Mouse (Mus musculus): ENCODE results near the gene Nat8l. TPM values are rescaled to one million over a fixed set of nuclear protein-coding genes. Genes with fewer than 3 reads are reported as not detected.

Gene Nat8l
- polyA plus RNA-seq, 1 experiment: 4.0 TPM

DNA sequence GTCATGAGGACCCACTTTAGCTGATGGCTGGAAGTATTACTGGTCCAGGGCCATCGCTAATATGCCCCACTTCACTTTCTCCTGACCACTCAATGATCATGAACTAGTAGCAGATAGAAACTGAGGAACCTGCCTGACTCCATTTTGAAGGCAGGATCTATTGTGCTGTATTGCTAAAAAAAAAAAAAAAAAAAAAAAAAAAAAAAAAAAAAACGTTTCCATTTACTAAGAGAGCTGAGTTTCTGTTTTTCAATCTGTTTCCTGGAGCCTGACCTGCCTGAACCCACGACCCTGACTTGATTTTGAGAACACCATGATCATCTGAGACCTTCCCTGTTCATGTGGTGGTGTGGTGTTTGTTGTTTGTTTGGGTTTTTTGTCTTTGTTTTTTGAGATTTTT, 19.5 kb upstream of the Nat8l start:
- H3K4me1 ChIP-seq (ENCODE audit: control insufficient read depth, insufficient read depth, low read length): no peaks in the 10 kb centered on the region
- no peak overlapping the region for H3K4me3 ChIP-seq (replicated peaks; ENCODE audit: control insufficient read depth, low read depth, low read length)
- 32% methylated on average over 3 of the region's 3 CpGs for WGBS
- TF ChIP-seq CTCF (IDR thresholded peaks at IDR 0.05; ENCODE audit: control insufficient read depth, insufficient read depth, low read length) (no peak), POLR2A (IDR thresholded peaks at IDR 0.05; ENCODE audit: borderline replicate concordance, control insufficient read depth, low read depth, low read length) (no peak)
- H3K27ac ChIP-seq (ENCODE audit: control insufficient read depth, insufficient read depth, low read depth, low read length, poor library complexity): no peak overlapping the region

DNA sequence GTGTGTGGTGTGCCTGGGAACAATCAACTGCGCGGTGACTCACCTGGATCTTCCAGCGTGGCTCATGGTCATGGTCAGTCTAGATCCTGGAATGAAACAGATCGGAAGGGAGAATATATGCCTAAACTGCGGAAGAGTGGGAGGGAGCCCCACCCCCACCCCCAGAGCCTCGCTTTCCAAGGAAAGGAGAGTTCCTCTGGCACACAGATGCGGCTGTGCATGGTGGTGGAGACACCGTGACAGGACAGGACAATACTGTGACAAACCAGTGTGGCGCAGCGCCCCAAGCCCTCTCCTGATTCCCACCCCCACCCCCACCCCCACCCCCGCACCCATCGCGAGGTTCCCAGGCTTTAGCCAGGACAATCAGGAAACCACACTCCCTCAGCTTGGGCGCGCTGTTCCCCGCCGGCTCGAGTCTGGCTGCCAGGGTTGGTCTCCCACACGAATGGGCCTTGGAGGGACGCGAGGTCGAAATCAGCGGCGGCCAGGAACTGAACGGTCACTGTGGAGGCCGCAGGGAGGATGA, 13.0 kb upstream of the Nat8l start:
- Histone ChIP-seq H3K4me1 (ENCODE audit: control insufficient read depth, insufficient read depth, low read length) (no peaks in the 10 kb centered on the region; the same call in 1 of the 2 replicates), H3K27ac (ENCODE audit: control insufficient read depth, insufficient read depth, low read depth, low read length, poor library complexity) (no peak overlapping the region), H3K4me3 (replicated peaks; ENCODE audit: control insufficient read depth, low read depth, low read length) (peak overlapping the region; percentile 61)
- 13% methylated on average over 26 of the region's 26 CpGs for WGBS
- TF ChIP-seq POLR2A (IDR thresholded peaks at IDR 0.05; ENCODE audit: borderline replicate concordance, control insufficient read depth, low read depth, low read length) (no peak), CTCF (IDR thresholded peaks at IDR 0.05; ENCODE audit: control insufficient read depth, insufficient read depth, low read length) (no peak)

DNA sequence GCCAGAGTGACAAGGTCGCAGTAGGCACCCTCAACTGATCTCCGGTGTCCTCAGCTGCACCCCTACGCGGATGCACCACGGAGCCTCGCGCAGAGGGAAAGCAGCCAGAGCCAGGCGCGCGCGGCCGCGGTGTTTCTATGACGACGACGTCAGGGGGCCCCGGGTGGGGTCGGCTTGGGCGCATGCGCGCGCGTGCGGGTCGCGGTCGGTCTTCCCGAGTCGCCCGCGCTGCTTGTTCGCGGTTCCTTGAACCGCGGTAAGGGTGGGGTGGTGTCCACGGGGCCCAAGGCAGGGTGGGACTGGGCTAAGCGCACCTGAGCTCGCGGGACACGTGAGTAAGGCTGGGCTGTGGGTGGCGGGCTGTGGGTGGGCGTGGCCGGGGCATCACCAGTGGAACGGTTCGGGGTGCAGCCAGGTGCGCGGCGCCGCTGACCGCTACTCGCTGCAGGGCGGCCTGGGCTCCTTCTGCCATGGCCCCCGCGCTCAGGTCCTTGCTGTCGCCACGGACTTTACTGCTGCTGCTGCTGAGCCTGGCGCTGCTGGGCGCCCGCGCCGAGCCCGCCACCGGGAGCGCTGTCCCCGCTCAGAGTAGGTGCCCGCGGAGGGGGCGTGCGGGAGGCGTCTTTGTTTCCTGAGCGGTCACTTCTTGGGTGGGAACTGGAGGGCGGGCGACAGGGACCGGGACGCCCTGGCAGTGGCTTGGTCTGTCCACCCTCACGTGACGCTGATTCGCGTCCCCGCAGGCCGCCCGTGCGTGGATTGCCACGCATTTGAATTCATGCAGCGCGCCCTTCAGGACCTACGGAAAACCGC, 12.3 kb upstream of the Nat8l start, which contains the start of gene Gm1673:
Gene Gm1673, plus strand, starts transcription at position 125 of the 813 bp plus-strand sequence.
- under 1% methylated on average over 88 of the region's 88 CpGs for WGBS
- H3K4me3 ChIP-seq (replicated peaks; ENCODE audit: control insufficient read depth, low read depth, low read length): peak within 1 kb of the TSS; percentile 61
- no peak within 1 kb of the TSS; the same call in 1 of the 2 replicates for H3K27ac ChIP-seq (ENCODE audit: control insufficient read depth, insufficient read depth, low read depth, low read length, poor library complexity)

DNA sequence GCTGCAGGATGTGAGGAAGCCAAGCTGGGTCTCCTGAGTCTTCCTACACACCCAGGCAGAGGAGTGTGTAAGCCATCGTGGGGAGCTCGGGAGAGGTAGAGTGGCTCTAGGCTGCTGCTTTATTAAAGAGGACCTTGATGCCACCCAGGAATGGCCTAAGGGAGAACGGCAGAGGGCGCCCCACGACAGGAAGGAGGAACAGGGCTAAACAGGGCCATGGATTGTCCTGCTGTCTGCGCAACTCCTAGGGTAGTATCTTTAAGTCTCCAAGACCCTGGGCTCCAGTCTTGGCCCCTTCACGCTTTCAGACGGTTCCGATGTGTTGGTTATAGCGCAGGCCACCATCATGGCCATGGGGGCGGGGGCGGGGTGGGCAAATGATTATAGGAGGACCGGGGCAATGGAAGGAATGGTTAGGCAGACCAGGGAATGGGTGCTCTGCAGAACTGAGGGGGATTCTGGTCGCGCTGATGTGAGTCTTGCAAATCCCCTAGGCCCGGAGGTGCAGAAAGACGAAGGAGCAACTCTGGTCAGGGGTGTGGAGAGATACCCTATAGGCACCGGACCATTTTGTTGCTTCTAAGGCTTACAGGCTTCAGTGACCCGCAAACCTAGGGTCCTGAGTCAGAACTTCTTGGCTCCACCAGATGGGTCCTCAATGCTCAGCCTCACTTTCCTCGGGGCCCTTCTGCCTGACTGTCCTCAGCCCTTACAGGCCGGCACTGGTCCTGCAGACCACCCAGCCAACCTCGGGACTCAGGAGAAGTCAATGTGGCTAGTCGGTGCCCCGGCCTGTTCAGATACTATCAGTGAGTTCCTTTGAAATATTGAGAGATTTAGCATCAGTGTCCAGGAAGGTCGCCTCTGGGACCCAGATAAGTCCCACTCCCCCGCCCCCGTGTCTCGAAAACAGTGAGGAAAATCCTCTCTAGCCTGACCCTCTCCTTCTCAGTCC, 836 bp upstream of the Nat8l start:
- peak; percentile 63 for TF ChIP-seq CTCF (IDR thresholded peaks at IDR 0.05; ENCODE audit: control insufficient read depth, insufficient read depth, low read length)
- TF ChIP-seq POLR2A (IDR thresholded peaks at IDR 0.05; ENCODE audit: borderline replicate concordance, control insufficient read depth, low read depth, low read length): no peak
- H3K27ac ChIP-seq (ENCODE audit: control insufficient read depth, insufficient read depth, low read depth, low read length, poor library complexity): no peak overlapping the region
- H3K4me3 ChIP-seq (replicated peaks; ENCODE audit: control insufficient read depth, low read depth, low read length): peak overlapping the region; percentile 90
- WGBS: 48% methylated on average over 28 of the region's 28 CpGs
- H3K4me1 ChIP-seq (ENCODE audit: control insufficient read depth, insufficient read depth, low read length): peaks cover 2% of the 10 kb centered on the region

More for the DNA sequence above, 12.3 kb upstream of the Nat8l start, which contains the start of gene Gm1673:
- no peaks in the 10 kb centered on the region; the same call in 1 of the 2 replicates for H3K4me1 ChIP-seq (ENCODE audit: control insufficient read depth, insufficient read depth, low read length)
- TF ChIP-seq POLR2A (IDR thresholded peaks at IDR 0.05; ENCODE audit: borderline replicate concordance, control insufficient read depth, low read depth, low read length): peak; percentile 14; the same call in 1 of the 2 replicates
- TF ChIP-seq CTCF (IDR thresholded peaks at IDR 0.05; ENCODE audit: control insufficient read depth, insufficient read depth, low read length): peak; percentile 5; the same call in 1 of the 2 replicates

DNA sequence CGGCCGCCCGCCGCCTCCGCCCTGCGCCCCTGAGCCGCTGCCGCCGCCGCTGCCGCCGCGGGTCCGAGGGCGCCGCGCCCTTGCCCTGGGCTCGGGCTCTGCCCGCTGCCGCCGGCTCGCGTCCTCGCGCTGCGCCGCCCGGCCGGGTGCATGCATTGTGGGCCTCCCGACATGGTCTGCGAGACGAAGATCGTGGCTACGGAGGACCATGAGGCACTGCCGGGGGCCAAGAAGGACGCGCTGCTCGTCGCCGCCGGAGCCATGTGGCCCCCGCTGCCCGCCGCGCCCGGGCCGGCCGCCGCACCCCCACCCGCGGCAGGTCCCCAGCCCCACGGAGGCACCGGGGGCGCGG, 886 bp downstream of the Nat8l start:
- WGBS: 8% methylated on average over 55 of the region's 55 CpGs

DNA sequence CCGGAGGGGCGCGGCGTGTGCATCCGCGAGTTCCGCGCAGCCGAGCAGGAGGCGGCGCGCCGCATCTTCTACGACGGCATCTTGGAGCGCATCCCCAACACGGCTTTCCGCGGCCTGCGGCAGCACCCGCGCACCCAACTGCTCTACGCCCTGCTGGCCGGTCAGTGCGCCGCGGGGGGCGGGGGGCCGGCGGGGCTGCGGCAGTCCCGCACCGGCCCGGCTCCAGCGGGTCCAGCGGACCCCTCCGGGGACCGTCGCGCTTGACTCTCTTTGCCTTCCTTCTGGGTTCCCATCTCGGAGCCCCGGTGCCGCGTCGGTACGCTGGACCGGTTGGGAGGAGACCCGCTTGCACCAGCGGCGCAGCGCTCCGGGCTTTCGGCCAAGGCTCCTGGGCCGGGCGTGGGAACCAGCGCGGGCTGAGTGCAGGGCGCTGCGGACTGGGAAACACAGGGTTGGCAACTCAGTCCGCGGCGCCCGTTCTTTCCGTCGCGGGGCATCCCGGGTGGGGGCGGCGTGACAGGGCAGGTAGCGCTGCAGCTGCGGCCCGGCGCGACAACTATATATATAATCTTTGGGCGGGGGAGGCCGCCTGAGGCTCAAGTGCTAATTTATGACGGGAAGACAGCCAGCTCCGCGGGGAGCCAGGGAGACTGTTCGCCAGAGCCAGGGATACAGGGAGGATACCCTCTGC, 1.4 kb downstream of the Nat8l start:
- peak overlapping the region; percentile 75 for H3K4me3 ChIP-seq (replicated peaks; ENCODE audit: control insufficient read depth, low read depth, low read length)
- no peak for TF ChIP-seq CTCF (IDR thresholded peaks at IDR 0.05; ENCODE audit: control insufficient read depth, insufficient read depth, low read length)
- TF ChIP-seq POLR2A (IDR thresholded peaks at IDR 0.05; ENCODE audit: borderline replicate concordance, control insufficient read depth, low read depth, low read length): no peak
- 1% methylated on average over 79 of the region's 80 CpGs for WGBS
- H3K4me1 ChIP-seq (ENCODE audit: control insufficient read depth, insufficient read depth, low read length): peaks cover 2% of the 10 kb centered on the region
- H3K27ac ChIP-seq (ENCODE audit: control insufficient read depth, insufficient read depth, low read depth, low read length, poor library complexity): peak overlapping the region; percentile 77

More for the DNA sequence above, 886 bp downstream of the Nat8l start:
- Histone ChIP-seq H3K27ac (ENCODE audit: control insufficient read depth, insufficient read depth, low read depth, low read length, poor library complexity) (peak overlapping the region; percentile 77), H3K4me3 (replicated peaks; ENCODE audit: control insufficient read depth, low read depth, low read length) (peak overlapping the region; percentile 75), H3K4me1 (ENCODE audit: control insufficient read depth, insufficient read depth, low read length) (peaks cover 2% of the 10 kb centered on the region)
- TF ChIP-seq POLR2A (IDR thresholded peaks at IDR 0.05; ENCODE audit: borderline replicate concordance, control insufficient read depth, low read depth, low read length): no peak
- no peak for TF ChIP-seq CTCF (IDR thresholded peaks at IDR 0.05; ENCODE audit: control insufficient read depth, insufficient read depth, low read length)

DNA sequence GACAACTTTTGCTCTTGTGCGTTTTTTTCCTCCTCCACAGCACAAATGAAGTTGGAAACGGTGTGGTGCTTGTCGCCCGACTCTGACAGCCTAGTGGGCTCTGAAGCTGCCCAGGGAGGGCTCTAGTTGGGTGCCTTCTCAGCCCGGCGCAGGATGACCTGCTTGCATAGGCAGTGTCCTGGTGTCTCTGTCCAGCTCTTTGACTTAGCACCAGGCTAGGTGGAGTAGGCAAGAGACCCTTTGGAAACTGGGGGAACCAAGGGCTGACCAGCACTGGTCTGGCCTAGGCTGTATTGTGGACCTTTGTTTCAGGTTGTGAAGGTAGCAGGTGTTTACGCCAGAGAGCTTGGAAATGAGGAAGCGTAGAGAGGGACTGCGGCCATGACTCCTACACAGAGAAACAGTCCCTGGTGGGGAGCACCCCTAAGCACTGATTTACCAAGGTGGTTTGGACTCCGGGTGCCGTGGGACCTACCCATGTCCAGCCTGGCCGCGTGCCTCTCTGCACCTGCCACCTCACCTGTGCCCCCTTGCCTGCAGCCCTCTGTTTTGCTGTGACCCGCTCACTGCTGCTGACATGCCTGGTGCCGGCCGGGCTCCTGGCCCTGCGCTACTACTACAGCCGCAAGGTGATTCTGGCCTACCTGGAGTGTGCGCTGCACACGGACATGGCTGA, 2.2 kb downstream of the Nat8l start:
- peaks cover 2% of the 10 kb centered on the region for H3K4me1 ChIP-seq (ENCODE audit: control insufficient read depth, insufficient read depth, low read length)
- 73% methylated on average over 20 of the region's 20 CpGs for WGBS
- H3K27ac ChIP-seq (ENCODE audit: control insufficient read depth, insufficient read depth, low read depth, low read length, poor library complexity): no peak overlapping the region
- no peak for TF ChIP-seq CTCF (IDR thresholded peaks at IDR 0.05; ENCODE audit: control insufficient read depth, insufficient read depth, low read length)
- peak; percentile 19; the same call in 1 of the 2 replicates for TF ChIP-seq POLR2A (IDR thresholded peaks at IDR 0.05; ENCODE audit: borderline replicate concordance, control insufficient read depth, low read depth, low read length)
- H3K4me3 ChIP-seq (replicated peaks; ENCODE audit: control insufficient read depth, low read depth, low read length): peak overlapping the region; percentile 75
